Mouse (Mus musculus) adrenal gland, postnatal 25 days (tissue): ENCODE data around the gene Banf1. TPM values are rescaled to one million over a fixed set of nuclear protein-coding genes. Genes with fewer than 3 reads are reported as not detected.
"Not testable (repeated sequence)": the region's sequence is repeated elsewhere in the genome, so short reads cannot be mapped to it uniquely, and the experiment has no call there.

ENCODE experiments used
- DNase-seq: peaks from one replicate; pipeline ENCODE4 v3.0.0; 2021; ENCODE audit warnings: mixed read lengths
- total RNA-seq: library from RNA; stranded (reverse); gene quantifications from 2 replicates; pipeline ENCODE4 v1.2.3, GENCODE M21; 2021

Banf1 gene
- total RNA-seq, 1 experiment from 2014 or later: 160 TPM

DNA sequence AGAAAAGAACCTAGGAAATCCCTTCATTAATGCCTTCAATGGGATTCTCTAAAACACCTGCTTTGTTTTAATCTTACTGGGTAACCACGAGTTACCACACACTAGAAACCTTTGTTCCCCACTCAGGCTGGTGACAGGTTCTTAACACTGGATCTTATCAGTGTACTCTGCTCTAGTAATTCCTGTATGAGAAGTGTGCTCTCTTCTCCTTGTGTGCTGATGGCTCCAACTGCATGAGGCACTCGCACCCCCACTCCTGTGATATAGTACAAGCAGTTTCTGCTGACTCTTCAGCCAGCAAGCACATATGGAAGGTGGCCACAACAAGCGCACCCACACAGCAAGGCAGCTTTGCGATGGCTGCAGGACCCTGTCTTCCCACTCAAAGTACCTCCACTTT is 7.2 kb upstream of the Banf1 start:
- no peak for DNase-seq

DNA sequence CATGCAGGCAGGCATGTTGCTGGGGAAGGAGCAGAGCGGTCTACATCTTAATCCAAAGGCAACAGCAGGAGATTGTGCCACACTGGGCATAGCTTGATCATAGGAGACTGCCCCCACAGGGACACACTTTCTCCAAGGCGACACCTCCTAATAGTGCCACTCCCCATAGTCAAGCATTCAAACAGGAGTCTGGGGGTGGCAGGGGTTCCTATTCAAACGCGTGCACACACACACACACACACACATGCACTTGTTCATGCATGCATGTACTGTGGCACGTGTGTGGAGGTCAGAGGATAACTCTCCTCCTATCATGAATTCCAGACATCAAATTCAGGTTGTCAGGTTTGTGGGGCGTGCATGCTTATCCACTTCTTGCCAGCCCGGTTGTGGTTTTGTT is 5.8 kb upstream of the Banf1 start:
- DNase-seq: no peak

DNA sequence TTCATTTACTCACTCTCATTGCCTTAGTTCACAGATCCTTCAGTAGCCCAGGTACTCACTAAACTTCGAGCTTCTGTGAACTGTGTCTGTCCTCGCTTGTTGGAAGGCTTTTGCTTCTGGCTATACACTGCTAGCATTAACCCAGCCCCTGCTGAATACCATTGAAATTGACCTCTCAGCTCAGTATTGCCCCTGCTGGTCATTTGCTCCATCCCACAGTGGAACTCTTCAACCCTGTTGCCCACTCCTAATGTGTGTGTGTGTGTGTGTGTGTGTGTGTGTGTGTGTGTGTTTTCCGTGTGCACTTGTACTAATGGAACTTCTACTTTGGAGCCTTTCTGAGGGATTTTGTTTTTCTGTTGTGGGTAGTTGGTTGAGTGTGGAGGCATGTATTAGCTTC is 4.0 kb upstream of the Banf1 start:
- no peak for DNase-seq

DNA sequence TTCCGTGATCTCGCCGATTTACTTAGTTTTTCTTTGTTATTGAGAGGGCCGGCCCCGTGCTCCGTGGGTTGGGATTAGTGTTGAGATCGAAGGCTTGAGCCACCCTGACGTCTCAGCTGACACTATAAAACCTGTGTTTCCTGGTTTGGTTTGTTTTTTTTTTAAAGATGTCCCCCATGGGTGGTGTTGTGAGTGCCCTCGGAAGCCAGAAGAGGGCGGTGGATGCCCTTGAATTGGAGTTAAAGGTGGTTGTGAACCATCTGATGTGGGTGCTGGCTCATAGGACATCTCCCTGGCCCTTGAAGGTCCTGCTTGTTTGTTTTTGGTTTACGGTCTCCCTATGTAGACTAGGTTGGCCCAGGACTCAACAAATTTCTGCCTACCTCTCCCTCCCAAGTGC is 487 bp upstream of the Banf1 start:
- no peak for DNase-seq

DNA sequence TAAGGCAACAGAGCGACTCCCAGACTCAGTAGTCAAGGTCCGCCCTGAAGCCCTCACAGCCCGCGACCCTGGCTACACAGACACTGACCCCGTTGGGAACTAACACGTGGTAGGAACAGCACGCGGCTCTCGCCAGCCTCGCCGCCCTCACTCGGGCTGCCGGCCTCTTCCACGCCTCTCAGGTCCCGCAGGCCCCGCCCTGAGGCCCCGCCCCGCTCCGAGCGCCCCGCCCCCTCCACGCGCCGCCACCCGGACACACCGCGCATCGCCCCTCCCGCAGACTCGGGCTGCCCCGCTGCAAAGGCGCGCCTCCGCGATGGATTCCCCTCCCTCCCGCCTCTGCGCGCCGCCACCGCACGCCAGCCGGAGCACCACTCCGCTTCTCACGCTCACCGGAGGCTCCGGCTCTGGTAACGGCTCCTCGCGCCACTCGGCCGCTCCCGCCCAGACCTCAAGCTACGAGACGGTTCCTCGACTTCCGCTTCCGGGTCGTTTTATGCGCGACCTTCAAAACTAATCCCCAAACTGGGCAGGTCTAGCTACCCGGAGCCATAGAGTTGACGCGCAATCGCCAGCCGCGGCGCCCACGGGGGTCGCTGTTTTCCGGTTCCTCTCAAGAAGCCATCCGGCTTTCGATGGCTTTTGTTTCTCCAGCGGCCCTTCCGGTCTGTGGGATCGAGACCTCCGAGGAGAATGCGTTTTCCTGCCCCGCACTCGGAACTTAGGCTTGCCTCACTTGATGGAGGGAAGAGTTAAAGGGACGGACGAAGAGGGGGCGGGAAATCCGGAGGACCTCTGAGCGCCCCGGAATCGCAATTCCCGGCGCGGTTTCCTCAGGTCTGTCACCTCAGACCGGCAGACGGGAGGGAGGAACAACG is 554 bp downstream of the Banf1 start, which contains the start of gene Eif1ad:
Gene Eif1ad (plus strand): TSS at position 567 of the 878 bp plus-strand sequence.
- peak; percentile 91 for DNase-seq

DNA sequence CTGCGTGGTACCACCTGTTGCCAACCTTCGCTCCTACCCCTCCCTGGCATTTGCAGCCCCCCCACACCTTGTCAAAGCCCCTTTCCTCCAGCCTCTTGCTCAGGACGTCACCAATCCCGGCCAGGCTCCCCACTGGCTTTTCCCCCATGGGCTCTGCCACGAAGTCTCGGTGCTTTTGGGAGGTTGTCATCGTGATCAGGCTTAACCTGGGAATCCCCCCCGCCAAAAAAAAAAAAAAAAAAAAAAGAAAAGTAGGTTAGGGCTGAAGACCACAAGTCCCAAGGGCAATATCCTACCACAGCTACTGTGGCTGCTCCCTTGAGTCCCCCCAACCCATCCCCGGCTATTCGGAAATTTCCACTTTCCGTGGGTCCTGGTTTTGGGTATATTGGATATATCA is 1.2 kb downstream of the Banf1 start:
- no peak for DNase-seq

DNA sequence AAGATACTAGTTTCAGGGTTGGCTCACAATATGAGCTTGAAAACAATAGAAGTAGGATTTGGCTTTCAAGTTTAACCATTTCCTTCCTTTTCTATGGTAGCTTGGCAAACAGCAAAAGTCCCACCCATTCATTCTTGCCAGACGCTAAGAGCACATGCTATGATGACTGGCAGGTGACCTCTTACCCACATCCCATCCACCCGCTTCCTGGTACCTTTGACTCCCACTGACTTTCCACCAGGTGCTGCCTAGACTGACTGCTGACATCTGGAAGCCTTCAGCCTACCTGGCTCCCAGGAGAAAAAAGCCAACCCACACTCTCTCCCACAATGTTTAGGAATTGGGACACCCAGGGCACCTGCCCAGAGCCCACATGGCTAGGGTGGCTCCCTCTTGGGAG is 2.8 kb downstream of the Banf1 start:
- DNase-seq: no peak

DNA sequence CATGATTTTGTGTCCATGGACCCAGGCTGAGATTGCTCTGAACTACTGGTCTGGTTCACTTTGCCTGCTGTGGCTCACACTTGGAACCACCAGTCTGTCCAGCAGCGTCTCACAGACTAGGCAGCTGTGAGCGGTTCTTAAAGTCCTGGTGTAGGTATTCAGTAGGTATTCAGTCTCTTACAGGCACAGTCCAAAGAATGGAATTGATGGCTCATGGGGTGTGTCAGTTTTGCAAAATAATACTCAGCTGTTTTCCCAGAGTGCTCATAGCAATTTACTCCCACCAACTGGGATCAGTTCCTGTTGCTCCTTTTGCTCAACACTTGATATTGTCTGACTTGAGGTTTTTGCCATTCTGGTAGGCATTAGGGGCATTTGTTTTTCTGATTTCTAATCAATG is 4.8 kb downstream of the Banf1 start:
- DNase-seq: no peak

GRCm38 (mm10) chr19:5356080-5356479 is 10.9 kb downstream of the Banf1 start:
- DNase-seq: no peak

DNA sequence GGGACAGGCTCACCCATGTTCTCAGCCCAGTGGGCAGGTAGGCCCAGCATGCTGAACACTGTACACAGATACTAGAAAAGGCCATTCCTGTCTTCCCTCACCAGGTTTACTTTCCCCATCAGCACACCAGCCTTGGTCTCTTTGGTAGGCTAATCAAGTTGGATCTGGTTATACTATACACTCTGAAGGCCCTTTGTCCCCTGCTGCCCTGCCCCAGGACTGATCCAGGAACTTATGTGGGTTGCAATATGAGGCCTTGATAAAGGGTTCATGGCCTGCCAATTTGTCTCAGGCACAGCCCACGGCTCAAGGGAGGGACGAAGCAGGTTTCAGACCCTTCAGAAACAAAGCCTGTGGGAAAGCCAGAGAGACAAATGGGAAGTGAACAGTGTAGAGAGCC is 13.4 kb downstream of the Banf1 start:
- no peak for DNase-seq

- DNase-seq: not testable (repeated sequence)
Observed at GRCm38 (mm10) chr19:5349502-5349873, 17.5 kb downstream of the Banf1 start, which contains the start of gene Cst6. Gene Cst6 (minus strand): TSS chr19:5349574.

GRCm38 (mm10) chr19:5348526-5349501 is 18.2 kb downstream of the Banf1 start:
- DNase-seq: no peak

DNA sequence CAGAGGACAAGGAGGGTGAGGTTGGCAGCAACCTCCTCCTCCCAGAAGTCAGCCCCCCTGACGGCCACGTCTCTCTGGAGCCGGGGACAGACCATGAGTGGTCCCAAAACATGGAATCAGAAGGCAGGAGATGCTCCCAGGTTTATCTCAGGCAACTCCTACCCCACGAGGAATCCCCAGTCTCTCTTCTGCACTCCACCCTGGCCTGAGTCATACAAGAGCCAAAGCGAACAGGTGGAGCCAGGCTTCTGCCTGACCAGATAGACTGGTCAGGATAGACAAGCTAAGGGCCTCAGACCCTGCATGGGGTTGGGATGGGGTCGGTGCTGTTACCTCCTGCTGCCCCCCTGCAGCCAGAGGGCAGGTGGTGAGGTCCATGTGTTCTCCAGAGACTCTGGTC is 18.9 kb downstream of the Banf1 start:
- DNase-seq: no peak

DNA sequence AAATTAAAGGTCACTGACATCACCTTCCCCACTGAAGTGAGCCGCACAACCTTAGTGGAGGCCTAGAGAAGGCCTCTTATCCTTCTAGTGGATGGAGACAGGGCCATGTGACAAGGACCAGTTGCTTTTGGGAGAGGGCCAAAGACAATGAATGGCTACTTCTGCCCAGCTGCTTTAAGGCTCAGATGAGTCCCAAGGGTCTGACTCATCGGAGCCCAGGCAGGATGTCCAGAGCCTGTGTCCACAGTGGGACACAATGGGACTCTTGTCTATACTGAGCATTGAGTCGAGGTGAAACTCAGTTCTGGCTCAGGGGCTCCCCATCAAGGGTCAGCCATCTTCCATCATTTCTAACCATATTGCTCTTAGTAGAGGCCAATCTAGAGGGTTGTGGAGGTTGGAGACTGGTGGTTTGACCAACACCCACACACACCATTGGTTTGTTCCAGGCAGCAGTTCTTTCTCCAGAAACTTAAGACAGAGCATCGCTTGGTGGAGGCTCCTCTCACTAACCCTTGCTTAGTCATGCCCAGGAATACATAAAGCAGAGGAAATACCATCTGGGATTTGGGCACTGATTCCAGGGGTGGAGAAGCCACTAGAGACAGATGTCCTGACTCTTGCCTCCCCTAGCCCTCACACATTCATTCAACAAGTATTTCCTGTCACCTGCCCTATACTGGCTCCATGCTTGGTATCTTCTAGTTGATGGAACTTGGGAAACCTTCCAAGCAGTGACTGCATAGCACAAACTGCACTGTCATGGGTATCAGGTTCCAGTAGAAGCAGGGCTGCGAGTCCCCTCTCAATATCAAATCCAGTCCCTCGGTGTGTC is 21.5 kb downstream of the Banf1 start:
- DNase-seq: no peak

- no peak for DNase-seq
Observed at GRCm38 (mm10) chr19:5341360-5341759, 25.6 kb downstream of the Banf1 start.

- peak; percentile 75 for DNase-seq
Observed at GRCm38 (mm10) chr19:5337975-5338374, 29.0 kb downstream of the Banf1 start.

GRCm38 (mm10) chr19:5335441-5335840 is 31.5 kb downstream of the Banf1 start, which contains the start of gene Catsper1:
Gene Catsper1 (plus strand): TSS chr19:5335741.
- DNase-seq: no peak

DNA sequence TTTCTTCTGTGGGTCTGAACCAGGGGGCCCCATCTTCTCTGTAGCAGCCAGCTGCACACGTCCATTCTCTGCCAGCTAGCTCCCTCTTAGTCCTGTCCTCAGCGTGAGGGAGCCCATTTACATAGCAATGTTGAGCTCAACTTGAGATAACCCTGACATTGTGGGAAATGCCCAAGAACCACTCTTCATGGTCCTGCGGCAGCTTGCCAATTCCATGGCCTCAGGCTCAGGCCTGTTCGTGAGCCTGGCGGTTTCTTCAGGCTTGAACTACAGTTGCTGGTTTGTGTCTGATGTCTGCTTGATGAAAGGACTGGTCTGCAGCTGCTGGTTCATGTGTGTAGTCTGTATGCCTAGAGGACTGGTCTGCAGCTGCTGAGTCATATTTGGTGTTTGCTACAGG is 32.2 kb downstream of the Banf1 start:
- DNase-seq: no peak

GRCm38 (mm10) chr19:5327970-5328369 is 39.0 kb downstream of the Banf1 start:
- DNase-seq: no peak

DNA sequence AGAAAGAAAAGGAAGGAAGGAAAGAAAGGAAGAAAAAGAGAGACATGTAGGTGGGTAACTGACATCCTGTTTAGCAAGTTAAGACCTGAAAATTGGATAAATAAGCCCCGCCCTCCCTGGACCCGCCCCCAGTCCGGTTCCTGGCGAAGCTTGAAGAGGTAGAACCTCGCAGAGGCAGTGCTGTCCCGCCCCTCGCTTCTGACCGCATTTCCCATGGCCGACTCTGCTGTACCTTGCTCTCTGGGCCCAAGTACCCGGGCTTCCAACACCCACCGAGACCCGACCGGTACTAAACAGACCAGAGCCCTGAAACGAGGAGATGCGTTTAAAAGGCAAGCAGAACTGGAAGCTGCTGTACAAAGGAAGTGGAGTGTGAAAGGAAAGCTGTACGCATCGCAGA is 43.2 kb downstream of the Banf1 start:
- DNase-seq: no peak
